Mouse (Mus musculus): ENCODE measurements around the gene Cecr2.

DNA sequence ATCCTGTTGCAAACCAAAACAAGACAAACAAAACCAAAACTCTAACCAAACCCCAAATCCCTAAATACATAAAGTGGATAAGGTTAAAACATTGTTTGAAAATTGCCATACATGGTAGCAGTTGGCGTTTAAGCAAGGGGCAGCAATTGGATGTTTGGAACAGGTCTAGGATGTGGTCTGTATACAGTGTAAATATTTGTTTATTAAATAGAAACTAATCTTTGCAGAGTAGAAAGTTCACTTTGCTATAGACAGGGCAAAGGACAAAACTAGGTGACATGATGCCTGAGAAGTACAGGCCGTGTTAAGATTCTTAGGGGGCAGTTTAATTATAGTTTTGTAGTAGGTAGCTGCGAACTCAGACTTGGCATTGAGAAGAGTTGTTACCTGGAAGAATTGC lies 18.6 kb downstream of the Cecr2 start:
- TF ChIP-seq CTCF (IDR thresholded peaks at IDR 0.05; ENCODE audit: low read depth, low read length) (no peak), GATA1 (IDR thresholded peaks at IDR 0.05; ENCODE audit: borderline replicate concordance, low read length) (no peak), GATA2 (IDR thresholded peaks at IDR 0.05; ENCODE audit: borderline replicate concordance, low read depth, low read length) (no peak), POLR2AphosphoS5 (IDR thresholded peaks at IDR 0.05; ENCODE audit: insufficient replicate concordance, low read depth, low read length) (no peak)
